Mouse (Mus musculus): ENCODE results near the gene Cntnap2.

The Cntnap2 gene

DNA sequence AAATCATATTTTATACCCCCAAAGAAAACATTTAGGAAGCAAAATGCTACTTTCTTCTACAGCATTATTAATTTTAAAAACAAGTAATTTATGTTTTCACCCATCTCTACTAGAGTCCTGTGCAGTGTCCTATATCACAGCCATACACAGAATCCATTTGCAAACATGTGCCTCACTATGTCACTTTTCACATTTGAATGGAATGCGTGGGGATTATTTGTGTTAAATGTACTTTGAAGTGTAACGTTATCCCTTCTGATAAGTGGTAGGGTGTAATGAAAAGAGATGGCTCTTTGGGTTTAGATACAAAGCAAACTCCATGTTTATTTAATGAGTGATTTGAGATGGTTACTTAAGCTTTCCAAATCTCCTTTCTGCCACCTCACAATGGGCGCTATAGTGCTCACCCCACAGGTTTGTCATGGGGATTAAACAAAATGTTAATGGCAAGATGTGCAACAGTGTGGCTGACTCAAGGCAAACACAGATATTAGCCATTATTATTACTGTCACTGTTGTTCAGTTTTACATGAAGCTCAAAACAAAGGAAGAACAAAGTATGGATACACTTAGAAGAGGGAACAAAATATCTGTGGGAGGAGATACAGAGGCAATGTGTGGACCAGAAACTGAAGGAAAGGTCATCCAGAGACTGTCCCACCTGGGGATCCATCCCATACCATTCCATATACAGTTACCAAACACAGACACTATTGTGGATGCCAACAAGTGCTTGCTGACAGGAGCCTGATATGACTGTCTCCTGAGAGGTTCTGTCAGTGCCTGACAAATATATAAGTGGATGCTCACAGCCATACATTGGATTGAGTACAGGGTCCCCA is 886.2 kb downstream of the Cntnap2 start:
- DNase-seq: no peak

DNA sequence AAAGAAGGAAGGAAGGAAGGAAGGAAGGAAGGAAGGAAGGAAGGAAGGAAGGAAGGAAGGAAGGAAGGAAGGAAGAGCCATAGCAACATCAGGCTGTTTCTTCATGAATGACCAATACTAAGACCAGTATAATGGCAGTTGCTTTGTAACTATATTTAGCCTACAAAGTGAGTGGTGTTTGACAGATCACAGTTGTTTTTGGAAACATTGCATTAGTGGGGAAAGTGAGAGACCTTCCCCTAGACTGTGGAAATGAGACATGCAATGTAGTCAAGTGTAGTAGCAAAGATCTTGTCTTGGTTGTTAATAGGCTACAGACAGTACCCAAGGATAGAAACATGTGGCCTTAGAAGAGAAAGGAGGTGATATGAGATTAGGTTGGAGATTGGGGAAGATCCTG is 895.6 kb downstream of the Cntnap2 start:
- no peak for DNase-seq

DNA sequence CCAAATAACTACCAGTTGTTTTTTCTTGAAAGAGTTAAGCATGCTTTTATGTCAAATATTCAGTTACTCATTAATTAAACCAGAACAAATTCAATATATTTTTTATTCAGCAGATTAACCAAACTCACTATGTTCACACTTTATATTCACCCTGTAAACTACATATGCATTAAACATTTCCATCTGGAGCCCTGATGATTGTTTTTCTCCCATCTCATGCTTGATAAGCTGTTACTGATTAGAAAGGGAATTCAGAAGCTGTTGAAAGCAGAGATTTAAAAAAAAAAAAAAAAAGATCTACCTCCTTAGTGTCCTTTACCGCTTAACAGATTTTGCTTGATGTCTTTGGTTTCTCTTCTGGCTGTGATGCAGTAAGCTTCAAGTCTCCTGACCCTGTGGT is 905.3 kb downstream of the Cntnap2 start:
- no peak for DNase-seq

DNA sequence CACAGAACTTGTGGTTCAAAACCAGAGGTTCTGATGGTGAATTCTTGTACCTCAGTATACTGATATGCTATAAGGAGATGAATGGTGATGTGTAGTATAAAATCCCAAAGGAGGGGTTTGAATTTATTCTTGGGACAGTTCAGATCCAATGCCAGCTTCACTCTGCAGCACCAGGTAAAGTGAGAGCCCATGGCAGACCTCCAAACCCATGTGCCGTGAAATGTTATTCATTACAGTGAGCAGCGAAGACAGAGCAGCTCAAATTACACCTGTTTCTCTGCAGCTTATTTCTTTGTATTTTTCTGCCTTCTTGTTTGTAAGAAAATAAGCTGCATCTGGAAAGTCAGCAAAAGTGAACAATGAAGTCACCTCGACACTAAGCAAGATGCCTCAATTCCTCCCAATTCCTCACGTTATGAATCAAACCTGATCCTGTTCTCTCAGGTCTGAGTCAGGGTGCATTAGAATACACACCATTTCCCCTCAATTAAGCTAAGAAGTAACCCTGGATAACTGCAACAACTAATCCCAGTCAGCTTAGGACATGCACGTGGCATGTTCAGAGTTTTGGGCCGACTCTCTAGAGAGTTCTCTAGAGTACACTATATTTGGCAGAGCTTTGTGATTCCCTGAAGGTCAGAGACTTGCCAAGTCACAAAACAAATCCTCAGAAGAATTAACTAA is 915.5 kb downstream of the Cntnap2 start:
- no peak for DNase-seq

DNA sequence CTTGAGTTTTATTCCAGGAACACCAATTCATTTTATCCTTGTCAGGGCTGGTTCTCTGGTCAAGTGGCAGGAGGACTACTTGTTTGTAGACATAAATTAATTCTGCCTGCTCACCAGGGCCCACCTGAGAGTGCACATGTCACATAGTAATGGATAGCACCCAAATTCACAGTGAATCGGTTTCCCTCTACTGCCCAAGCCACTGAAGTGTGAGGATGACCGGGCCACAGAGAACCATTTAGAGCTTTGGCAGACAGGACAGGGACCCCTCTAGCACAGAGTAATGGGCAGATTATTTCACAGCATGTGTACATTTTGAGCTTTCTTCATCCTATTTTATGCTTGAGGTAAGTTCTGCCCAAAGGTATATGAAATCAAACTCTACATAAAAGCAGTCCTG is 920.0 kb downstream of the Cntnap2 start:
- DNase-seq: no peak

DNA sequence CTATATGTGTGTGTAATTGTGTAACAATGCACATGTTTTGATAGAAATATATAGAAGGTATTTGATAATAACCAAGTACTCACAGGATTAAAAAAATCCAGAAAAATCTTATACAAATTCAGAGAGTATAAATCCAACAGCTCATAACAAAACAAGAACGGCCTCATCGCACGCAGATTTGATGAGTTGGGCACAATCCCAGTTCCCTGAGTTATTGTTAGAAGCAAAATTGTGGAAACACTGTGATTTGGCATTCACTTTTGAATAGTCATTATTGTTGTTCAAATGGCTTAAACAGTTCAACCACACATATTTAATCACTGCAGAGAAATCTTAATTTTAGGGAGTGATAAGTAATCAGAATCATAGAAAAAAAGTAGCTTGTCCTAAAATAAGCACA is 928.9 kb downstream of the Cntnap2 start:
- DNase-seq: no peak

DNA sequence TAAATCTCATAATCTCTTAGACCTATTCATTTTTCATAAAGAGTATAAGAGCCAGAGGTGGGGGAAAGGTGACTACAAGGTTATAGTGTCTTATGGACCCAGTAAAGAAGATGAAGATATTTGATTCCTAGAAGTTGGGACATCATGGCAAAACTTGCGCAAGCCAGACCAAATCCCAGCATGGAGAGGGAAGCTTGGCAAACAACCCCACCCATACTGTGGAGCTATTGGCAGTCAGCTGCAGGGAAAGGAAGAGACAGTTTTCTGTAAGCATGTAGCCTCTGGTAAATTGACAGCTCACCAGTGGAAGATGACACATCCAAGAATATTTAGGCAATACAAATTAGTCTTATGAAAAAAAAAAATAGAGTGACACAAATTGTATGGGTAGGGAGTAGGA is 931.9 kb downstream of the Cntnap2 start:
- DNase-seq: no peak

DNA sequence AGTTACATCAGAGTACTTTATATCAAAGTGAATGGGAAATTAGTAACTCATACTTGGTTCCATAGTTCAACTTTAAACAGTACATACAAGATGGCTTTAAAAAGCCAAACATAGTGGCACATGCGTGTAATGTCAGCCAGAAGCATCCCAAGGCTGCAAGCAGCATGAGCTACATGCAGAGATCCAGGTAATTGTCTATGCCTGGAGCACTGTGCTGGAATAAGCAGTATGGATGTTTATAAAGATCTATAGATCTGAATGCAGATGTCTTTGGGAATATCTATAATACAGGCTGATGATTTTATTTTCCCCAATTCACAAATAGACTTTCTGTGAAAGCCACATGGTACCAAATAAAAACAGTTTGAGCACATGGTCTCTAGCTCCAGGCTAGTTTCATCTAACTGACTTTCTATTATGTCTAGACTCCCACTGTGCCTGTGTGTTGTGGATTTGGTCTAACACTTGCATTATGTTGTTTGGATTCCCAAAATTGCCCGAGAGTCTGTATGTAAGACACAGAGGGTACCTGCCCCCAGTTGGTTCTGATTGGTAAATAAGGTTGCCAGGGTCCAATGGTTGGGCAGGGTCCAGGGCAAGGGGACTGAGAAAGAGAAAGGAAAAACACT is 963.5 kb downstream of the Cntnap2 start:
- DNase-seq: no peak

DNA sequence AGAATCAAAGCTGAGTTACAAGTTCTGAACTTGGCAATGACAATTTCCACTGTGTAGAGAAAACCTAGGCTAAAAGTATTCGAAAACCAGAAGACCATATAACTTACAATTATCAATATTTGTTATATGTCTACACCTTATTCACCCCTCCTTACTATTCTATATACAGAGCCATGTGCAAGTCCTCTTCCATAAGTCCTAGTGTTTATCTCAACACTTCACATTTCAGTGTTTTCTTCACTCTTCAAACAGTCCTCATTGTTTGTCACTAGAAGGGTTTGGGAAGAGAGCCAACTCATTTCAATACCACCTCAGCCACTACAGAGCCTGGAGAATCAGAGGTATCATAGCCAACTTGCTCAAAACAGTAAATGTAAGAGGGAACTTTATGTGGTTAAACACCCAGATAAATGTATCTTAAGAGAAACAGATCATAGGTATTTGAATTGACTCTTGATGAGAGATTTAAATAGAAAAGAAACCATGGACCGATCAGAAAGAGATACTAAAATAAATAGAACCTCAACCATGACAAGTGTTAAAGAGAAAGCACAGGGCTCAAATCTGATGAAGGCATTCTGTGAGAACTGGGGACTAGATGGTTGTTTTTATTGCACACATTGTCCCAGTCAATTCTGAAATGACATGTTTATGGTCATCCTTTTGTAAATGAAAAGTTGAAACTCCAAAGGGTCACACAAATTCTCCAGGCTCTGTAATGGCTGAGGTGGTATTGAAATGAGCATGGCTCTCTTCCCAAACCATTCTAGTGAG is 972.9 kb downstream of the Cntnap2 start:
- no peak for DNase-seq

DNA sequence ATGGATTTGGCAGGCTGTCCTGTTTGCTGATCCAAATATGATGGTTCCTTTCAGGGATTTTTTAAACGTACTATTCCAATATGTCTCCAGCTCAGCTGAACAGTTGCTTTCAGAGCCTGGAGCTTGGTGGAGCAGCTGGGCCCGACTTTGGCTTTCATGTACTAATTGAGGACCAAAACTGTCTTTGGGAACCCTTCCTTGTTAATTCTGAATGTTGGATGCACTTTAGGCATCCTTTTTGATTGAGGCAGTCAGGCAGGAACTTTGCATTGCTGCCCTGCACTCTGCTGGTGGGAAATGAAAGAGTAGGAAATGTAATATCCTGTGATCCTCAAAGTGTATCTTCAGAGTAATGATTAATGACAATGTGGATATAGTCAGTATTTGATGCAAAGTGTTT is 974.0 kb downstream of the Cntnap2 start:
- no peak for DNase-seq

DNA sequence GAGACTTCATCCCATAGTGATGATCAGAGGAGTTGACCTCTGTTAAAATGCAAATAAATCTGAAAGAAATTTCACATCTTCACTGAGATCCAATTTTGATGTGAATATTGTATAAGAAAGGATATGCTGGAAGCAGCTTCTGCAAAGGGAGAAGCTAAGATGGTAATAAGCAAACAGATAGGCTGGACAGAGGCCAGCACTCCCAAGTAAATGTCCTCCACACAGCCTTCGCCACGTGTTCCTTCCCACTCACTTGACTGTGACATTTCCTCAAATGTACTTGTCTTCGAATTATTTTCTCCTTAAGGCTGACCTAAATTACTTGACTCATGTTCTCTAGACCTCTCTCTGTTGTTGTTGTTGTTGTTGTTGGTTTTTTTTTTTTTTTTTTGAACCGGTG is 981.5 kb downstream of the Cntnap2 start:
- no peak for DNase-seq

DNA sequence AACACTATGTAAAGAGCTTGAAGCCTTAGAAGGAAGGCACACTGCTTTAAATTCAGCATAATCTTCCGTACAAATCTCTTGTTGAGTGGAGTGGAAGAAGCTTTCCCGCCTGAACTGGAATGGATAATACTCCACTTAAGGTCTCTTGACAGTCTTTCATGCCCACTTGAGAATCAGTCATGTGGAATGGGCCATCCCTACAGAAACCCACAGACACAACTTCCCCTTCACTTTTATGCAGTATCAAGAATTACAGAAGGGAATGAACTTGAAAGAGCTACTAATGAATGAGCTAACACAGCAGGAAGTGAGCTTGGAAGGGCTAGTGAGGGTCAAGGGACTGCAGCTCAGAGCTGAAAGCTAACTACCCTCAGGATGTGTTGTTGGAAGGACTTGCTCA is 1021.1 kb downstream of the Cntnap2 start:
- DNase-seq: no peak

DNA sequence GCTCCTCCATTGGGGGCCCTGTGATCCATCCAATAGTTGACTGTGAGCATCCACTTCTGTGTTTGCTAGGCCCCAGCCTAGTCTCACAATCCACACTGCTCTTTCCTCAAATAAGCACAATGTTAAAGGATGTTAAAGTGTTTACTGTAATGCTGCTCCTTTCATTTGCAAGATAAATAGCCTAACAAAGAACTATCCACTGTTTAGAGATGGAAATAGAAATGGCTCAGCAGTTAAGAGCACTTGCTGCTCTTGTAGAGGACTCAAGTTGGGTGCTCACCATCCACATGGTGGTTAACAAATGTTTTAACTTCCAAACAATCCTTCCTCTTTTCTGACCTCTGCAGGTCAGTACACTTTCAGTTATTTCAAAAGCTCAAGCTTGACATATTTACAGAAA is 1022.3 kb downstream of the Cntnap2 start:
- no peak for DNase-seq

DNA sequence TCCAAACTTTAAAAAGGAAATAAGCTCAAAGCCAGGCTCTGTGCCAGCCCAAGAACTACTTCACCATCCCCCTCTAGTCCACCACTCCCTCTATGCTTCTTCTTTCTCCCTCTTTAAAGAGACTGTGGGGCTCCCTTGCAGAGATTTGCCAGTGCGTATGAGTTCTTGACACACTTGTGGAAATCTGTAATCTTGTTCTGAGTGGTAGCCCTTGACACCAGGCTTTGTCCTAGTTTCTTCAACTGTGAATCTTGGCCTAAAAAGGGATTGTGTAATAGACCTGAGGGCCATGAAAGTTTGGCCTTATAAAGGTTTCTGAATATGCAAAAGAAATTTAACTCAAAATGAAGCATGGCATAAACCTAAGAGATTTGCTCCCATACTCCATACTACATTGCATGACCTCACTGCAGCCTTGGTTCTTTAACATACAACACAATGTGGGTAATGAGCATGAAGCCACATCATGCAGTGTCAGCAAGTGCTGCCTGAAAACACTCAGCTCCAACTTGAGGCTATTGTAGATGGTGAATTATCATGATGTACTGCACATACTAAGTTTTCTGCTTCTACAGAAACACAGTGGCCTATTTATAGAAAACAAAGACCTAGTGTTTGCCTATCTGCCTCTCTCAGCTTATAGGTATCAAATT is 1084.2 kb downstream of the Cntnap2 start:
- no peak for DNase-seq

DNA sequence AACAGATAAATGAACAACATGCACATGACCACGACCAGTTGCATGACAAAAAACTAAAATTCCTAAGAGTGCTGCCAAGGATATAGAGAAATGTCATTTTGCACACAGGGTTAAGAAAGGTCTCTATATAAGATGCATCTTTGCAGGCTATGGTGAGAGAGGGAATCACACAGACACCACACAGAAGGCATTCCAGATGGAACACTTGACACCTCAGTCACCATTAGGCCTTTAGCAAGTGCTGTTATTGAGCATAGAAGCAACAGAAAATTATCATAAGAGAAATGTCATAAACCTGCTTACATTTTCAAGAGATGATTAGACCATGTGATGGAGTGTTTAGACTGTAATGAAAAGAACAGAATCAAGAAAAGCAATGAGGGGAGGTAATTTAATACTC is 1107.7 kb downstream of the Cntnap2 start:
- no peak for DNase-seq

DNA sequence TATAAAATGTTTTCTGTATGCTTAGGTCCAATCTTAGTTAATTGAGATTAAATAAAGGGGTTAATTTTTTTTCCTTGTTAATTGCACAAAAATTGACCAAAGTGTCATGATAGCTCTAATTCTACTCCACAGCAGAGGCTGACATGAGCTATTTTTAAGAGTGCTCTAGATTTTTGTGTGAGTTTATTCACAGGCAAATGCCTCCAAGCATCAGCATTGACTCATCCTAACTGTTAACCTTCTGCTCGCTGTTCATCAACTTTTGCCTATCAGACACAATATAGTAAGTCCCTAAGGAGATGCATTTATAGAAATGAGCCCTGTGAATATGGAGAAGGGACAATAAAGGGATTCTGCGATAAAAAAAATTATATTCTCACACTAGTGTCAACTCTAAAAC is 1138.1 kb downstream of the Cntnap2 start:
- DNase-seq: no peak

DNA sequence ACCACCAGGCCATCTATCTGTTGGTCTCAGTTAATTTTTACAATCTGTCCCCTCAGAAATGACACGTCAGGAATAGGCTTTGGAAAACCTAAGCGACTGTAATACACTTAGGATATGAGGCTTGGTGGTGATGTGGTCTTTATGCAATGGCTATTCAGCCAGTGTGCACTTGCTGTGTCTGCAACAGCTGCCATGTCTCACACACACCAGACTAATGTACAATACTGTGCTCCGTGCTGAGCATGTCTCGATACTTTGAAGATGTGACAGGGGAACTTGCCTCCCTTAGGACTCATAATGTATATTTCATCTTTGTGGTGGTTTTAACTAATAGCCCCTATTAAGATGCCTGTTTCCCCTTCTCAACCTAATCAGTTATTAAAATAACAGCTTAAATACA is 1142.7 kb downstream of the Cntnap2 start:
- DNase-seq: no peak

DNA sequence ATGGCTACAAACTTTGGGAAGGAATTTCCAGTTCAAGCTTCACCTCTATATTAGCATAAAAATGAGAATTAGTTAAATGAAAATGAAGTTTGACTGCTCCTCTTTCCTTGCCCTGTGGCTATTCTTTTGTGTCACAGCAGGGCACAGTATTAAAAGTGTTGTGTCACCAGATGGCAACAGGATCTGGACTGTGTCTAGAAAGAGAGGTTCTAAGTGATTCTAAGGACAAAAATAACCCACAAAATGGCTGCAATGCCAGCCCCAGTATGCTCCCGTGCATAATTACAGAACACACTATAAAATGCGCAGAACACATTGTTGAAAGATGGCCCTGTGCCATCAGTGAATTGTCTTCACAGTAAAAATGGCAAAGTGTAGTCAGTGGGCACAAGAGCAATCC is 1146.4 kb downstream of the Cntnap2 start:
- DNase-seq: no peak

DNA sequence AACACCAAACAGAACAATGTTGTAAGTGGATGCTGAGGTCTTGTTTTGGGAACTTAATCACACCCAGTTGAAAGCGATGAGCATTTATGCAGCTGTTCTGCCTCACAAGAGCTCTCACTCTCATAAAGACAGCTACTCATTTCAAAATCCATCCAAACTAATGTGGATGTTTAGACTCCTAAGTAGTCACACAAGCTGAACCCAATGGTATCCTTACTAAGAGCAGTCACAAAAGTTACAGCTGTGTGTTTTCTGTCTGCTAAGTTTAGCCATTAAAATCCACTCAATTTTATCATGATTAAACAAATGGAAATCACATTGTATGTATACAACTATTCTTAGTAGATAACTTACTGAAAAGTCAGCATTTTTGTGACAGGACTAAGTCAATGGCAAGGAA is 1173.7 kb downstream of the Cntnap2 start:
- no peak for DNase-seq

DNA sequence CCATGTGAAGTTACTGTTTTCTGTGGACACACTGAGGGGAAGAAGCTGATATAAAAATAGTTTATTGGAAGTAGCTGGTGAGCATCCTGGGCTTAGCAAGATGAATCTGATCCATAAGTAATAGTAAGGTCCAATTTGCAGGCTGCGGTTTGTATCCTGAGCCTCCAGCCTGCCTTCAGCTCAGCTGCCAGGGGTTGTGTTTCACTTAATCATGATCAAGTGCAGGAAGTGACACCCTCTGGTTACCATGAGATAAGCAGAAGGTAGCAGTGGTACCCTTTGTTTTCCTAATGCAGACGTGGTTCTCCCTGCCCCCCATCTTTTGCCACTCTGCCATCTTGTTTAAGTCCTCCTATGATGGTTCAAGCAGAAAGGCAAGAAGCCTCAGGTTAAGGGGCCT is 1181.2 kb downstream of the Cntnap2 start:
- no peak for DNase-seq

DNA sequence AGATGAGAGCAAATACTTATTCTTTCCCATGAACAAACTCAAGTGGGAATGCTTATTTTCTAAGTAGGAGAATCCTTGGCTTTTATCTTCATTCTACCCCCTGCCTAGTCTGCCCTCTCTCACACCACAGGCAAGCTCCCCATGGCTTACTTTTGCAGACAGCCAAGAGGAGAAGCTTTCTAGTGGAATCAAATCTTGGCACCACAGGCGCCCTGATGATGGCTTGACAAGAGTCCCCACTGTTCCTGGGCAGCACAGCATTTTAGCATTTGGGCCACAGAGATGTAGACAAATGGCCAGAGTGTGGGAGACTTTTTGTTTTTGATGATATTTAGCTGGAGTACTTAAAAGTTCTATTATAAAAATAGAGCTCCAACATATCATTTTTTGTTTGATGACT is 1204.0 kb downstream of the Cntnap2 start:
- DNase-seq: no peak

DNA sequence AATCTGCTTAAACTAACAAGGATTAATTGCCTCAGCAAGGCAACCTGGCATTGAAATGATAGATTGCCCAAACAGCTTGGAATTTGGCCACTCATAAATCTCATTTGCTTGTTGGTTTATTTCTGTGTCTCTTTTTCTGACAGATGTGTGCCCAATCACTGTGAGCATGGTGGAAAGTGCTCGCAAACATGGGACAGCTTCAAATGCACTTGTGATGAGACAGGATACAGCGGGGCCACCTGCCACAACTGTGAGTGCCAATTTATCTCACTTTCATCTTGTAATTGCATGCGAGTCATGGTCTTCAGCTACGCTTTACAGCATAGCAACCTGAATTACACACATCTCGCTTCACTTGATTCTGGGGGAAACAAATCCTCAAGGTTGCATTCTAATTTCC is 1287.8 kb downstream of the Cntnap2 start:
- no peak for DNase-seq

DNA sequence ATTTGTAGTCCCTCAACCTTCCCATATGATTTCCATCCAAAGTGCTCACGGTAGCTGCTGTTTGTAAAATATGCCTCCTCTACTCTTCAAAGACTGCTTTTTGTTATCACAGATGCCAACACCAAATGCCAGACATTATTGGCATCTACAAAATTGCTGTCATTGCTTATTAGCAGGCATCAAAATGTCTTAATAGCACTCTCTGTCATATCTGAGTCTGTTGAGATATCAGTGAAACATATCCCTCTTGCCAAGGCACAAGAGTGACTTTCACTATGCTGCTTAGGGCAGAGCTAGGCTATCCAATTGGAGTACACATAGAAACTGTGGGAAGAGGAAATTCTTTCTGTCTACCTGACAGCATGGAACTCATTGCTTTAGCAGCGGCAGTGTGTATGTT is 1301.9 kb downstream of the Cntnap2 start:
- no peak for DNase-seq
